ENCODE assay signal across 21 mouse cellular contexts in genomic region chr2:173282191-173282590, GRCm38 (mm10).
"Had no signal": no experiment of that assay in that cellular context is flagged by ENCODE, and none has a peak within 500 bp of the region (broad histone marks: within the 10 kb centered on the region; RNA-seq: fewer than 3 reads in every experiment).

No protein-coding gene starts in this region.

- H3K27me3 ChIP-seq: lung, embryonic 15.5 days; neural tube, embryonic 13.5 days; neural tube, embryonic 15.5 days; stomach, embryonic 15.5 days had no signal

- H3K9ac ChIP-seq: liver, postnatal 0 days; lung, embryonic 15.5 days; midbrain, embryonic 12.5 days; neural tube, embryonic 13.5 days; neural tube, embryonic 15.5 days; stomach, embryonic 15.5 days had no signal

- ATAC-seq: liver, postnatal 0 days; midbrain, embryonic 16.5 days had no signal

- H3K27ac ChIP-seq: lung, embryonic 15.5 days; midbrain, embryonic 10.5 days; midbrain, embryonic 12.5 days; neural tube, embryonic 13.5 days; neural tube, embryonic 15.5 days; stomach, embryonic 15.5 days; stomach, postnatal 0 days had no signal

- H3K4me3 ChIP-seq: lung, embryonic 15.5 days; midbrain, embryonic 10.5 days; midbrain, embryonic 12.5 days; myocyte; neural tube, embryonic 13.5 days; neural tube, embryonic 15.5 days; stomach, embryonic 15.5 days had no signal

- H3K9me3 ChIP-seq: lung, embryonic 15.5 days; midbrain, embryonic 10.5 days; midbrain, embryonic 12.5 days; neural tube, embryonic 13.5 days; neural tube, embryonic 15.5 days; stomach, embryonic 15.5 days had no signal

- DNase-seq: liver, postnatal 0 days; lung, adult 2 months; lung, postnatal 10 days; lung, postnatal 4 days; midbrain, embryonic 14.5 days; right cerebral cortex, adult 18-20 months; right cerebral cortex, postnatal 25 days; right cerebral cortex, postnatal 4 days; spleen, adult 18-20 months; thymus, adult 2 months; thymus, postnatal 25 days; thymus, postnatal 4 days had no signal

- H3K4me2 ChIP-seq: lung, embryonic 15.5 days; midbrain, embryonic 12.5 days; neural tube, embryonic 13.5 days; neural tube, embryonic 15.5 days; stomach, embryonic 15.5 days had no signal

- H3K36me3 ChIP-seq: lung, embryonic 15.5 days; midbrain, embryonic 10.5 days; midbrain, embryonic 12.5 days; neural tube, embryonic 13.5 days; neural tube, embryonic 15.5 days; stomach, embryonic 15.5 days had no signal
